Mouse (Mus musculus) brain, embryonic 18.5 days (tissue): ENCODE measurements at regions not wholly inside any gene's neighbourhood (a gene's known extent, or its start where the extent isn't known, plus 50 kb on each side); places are given as distances from the start of the nearest gene placed in this dataset.
"Not testable (repeated sequence)": the region's sequence is repeated elsewhere in the genome, so short reads cannot be mapped to it uniquely, and the experiment has no call there.

ENCODE experiments used
- DNase-seq: peaks from one replicate; pipeline ENCODE4 v3.0.0-alpha.2; 2012; ENCODE audit warnings: low read depth, low spot score

GRCm38 (mm10) chr2:149283274-149283673, 121.6 kb upstream of the Cst10 start:
- no peak for DNase-seq

- no peak for DNase-seq
Measured at GRCm38 (mm10) chr2:149284199-149284598, 120.7 kb upstream of the Cst10 start.

- DNase-seq: not testable (repeated sequence)
Measured at GRCm38 (mm10) chr2:149296936-149297335, 107.9 kb upstream of the Cst10 start.

- no peak for DNase-seq
Measured at GRCm38 (mm10) chr2:149305553-149305952, 99.3 kb upstream of the Cst10 start.

GRCm38 (mm10) chr2:149350239-149350811, 54.5 kb upstream of the Cst10 start:
- peak; percentile 30 for DNase-seq
